Mouse (Mus musculus) embryonic facial prominence, embryonic 14.5 days (tissue): Measurements from ENCODE around the gene Them7. TPM values are rescaled to one million over a fixed set of nuclear protein-coding genes. Genes with fewer than 3 reads are reported as not detected.

Experiments
- ATAC-seq: fragments of 200-750 bp; cut with Nextera tagmentation; 2 replicates; pipeline ENCODE4 v1.8.0; 2017; ENCODE audit warnings: low read depth, moderate number of reproducible peaks, moderate TSS enrichment
- DNase-seq: peaks from one replicate; pipeline ENCODE4 v3.0.0-alpha.2; 2015; ENCODE audit warnings: low spot score
- H3K27ac ChIP-seq: fragments of 300-500 bp; sonication (generic); replicated peaks from 2 replicates; pipeline ENCODE4 v1.5.1; 2014; ENCODE audit warnings: low read depth, mild to moderate bottlenecking, low read length, moderate library complexity
- H3K27me3 ChIP-seq: fragments of 300-500 bp; sonication (generic); replicated peaks from 2 replicates; pipeline ENCODE4 v1.6.1; 2014; ENCODE audit warnings: low read length; ENCODE audit not compliant: control insufficient read depth, insufficient read depth
- H3K36me3 ChIP-seq: fragments of 300-500 bp; sonication (generic); 2 replicates; pipeline ENCODE4 v1.6.1; 2014; ENCODE audit warnings: low read length, mixed read lengths; ENCODE audit not compliant: control insufficient read depth, insufficient read depth
- H3K4me1 ChIP-seq: fragments of 300-500 bp; sonication (generic); 2 replicates; pipeline ENCODE4 v1.6.1; 2014; ENCODE audit warnings: antibody characterized with exemption, low read length; ENCODE audit not compliant: control insufficient read depth, insufficient read depth
- H3K4me2 ChIP-seq: fragments of 300-500 bp; sonication (generic); 2 replicates; pipeline ENCODE4 v1.6.1; 2014; ENCODE audit warnings: low read depth, mild to moderate bottlenecking, low read length, moderate library complexity, mixed read lengths
- H3K4me3 ChIP-seq: fragments of 300-500 bp; sonication (generic); 2 replicates; pipeline ENCODE4 v1.5.1; 2014; ENCODE audit warnings: low read depth, mild to moderate bottlenecking, low read length
- H3K9ac ChIP-seq: fragments of 300-500 bp; sonication (generic); 2 replicates; pipeline ENCODE4 v1.6.1; 2014; ENCODE audit warnings: low read depth, mild to moderate bottlenecking, low read length, moderate library complexity, mixed read lengths
- H3K9me3 ChIP-seq: fragments of 300-500 bp; sonication (generic); 2 replicates; pipeline ENCODE4 v1.6.1; 2016; ENCODE audit warnings: low read length; ENCODE audit not compliant: control insufficient read depth
- WGBS: fragments of 180-500 bp; shearing (Covaris S2); extraction: QIAGEN DNeasy Blood & Tissue Kit; methylation state at CpG from one replicate; pipeline ENCODE4 v1.1.7; 2014; 5-methylcytosine and 5-hydroxymethylcytosine counted together
- polyA plus RNA-seq: library from polyadenylated mRNA; unstranded; fragments of >200 nt; fragmentation: Nextera tagmentation; extraction: Ambion mirVana; gene quantifications from 2 replicates; pipeline ENCODE4 v1.2.1, GENCODE M21; 2014

Gene Them7
- polyA plus RNA-seq: 0.21 and 0.35 TPM in 2 replicates

DNA sequence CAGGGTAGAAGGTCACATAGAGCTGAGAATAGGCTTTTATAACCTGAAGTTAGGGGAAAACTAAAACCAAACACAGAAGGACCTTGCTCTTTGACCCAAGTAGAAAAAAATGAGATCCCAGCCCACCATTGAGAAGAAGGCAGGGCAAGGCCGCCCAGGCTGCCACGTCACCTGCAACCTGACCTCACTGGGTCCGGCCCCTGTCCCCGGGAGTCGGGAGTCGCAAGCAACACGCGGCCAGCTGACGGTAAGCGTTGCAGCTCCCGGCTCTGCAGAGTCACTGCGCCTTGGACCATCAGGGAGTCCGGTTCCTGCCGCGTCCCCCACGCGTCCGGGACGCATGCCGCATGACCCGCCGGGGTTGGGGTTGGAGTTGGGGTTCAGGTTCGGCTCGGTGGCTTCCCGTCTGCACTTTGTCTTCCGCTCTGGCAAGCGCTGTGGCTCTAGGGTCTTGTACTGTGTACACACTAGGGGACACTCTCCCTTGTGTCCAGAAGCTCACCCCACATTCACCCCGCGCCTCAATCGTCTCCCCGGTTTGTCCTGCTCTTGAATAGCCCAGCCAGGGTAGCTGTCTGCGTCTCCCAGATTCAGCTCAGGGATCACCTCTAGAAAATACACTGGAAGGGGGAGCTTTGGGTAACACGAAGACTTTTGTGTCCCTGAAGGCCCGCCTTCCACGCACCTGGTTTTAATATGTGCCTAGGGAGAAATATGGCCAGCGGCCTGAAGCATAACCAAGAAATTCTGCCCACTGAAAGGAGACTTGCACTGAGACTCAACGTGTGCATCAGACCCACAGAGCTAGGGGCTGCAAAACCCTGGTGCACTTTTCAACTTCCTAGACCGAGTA, at the start of gene Them7:
Gene Them7 (plus strand): TSS at position 187 of the 853 bp plus-strand sequence.
- Histone ChIP-seq H3K27me3 (no peaks in the 10 kb centered on the region; the same call in 1 of the 2 replicates), H3K36me3 (no peaks in the 10 kb centered on the region), H3K27ac (no peak within 1 kb of the TSS), H3K9ac (peak within 1 kb of the TSS; percentile 57), H3K9me3 (no peaks in the 10 kb centered on the region), H3K4me1 (peaks cover 9% of the 10 kb centered on the region), H3K4me2 (peak within 1 kb of the TSS; percentile 80), H3K4me3 (peak within 1 kb of the TSS; percentile 35)
- ATAC-seq (peak; percentile 49), DNase-seq (peak; percentile 59)
- 2% methylated on average over 26 of the region's 38 CpGs for WGBS

DNA sequence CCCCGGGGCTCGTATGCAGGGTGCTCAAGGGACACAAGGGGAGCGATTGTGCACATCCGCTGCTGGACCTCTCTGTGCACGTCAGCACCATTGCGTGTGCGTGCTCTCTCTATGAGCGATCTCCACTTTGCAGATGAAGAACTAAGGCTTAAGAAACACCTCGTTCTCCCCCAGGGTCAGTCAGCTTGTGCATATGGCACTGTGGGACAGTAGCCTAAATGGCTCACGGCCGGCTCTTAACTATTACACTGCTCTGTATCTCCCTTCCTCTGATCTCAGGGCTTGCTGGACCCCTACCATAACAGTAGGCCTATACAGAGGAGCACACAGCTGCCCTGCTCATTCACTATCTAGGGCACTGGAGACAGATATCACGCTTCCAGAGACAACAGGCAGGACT, 45.2 kb upstream of the Them7 start:
- H3K27ac ChIP-seq: no peak overlapping the region
- H3K4me2 ChIP-seq: no peak overlapping the region
- H3K4me1 ChIP-seq: no peaks in the 10 kb centered on the region
- H3K4me3 ChIP-seq: no peak overlapping the region
- DNase-seq (no peak), ATAC-seq (no peak)
- peaks cover 6% of the 10 kb centered on the region; the same call in 1 of the 2 replicates for H3K9me3 ChIP-seq
- 85% methylated on average over 12 of the region's 12 CpGs for WGBS
- H3K36me3 ChIP-seq: no peaks in the 10 kb centered on the region
- no peaks in the 10 kb centered on the region for H3K27me3 ChIP-seq
- no peak overlapping the region for H3K9ac ChIP-seq

DNA sequence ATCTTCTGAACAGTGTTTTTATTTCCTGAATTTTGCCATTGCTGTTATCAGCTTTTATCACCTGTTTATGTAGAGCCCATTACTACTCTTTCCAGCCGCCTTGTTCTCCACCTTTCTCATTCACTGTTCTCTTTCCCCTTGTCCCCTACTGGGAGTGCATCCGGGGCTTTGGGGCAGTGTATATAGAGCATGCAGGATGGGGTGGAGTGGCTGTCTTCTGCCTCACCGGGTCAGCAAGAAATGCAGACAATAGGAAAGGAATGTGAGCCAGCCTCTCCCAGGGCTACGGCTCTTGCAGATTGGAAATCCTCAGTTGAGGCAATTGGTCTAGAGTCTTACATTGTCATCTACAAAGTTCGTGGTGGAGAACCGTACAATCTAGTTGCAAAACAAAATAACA, 41.6 kb upstream of the Them7 start:
- Histone ChIP-seq H3K27me3 (no peaks in the 10 kb centered on the region), H3K9me3 (no peaks in the 10 kb centered on the region), H3K4me2 (no peak overlapping the region), H3K27ac (no peak overlapping the region), H3K36me3 (no peaks in the 10 kb centered on the region), H3K9ac (no peak overlapping the region), H3K4me1 (no peaks in the 10 kb centered on the region), H3K4me3 (no peak overlapping the region)
- DNase-seq: no peak
- ATAC-seq: no peak
- 41% methylated on average over 6 of the region's 6 CpGs for WGBS

DNA sequence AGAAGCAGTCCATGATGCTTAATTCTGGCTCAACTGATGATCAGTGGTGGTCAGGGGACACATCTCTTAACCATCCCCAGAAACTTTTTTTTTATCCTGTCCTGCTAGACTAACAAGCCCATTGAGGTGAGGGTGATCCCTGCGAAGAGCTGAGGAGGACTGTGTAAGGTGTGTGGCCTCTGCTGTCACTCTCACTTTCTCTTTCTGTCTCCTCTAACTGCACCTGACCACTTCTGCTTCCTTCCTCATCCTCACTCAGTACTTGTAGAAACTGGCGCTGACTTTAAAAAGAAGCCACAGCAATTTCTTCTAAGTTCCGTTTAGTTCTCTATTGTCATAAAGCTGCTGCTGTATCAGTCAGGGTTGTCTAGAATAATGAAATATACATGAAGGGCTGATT, 39.0 kb upstream of the Them7 start:
- no peak overlapping the region for H3K4me3 ChIP-seq
- H3K27ac ChIP-seq: no peak overlapping the region
- ATAC-seq (no peak), DNase-seq (no peak)
- 88% methylated on average over 3 of the region's 3 CpGs for WGBS
- no peak overlapping the region for H3K9ac ChIP-seq
- H3K9me3 ChIP-seq: no peaks in the 10 kb centered on the region
- H3K36me3 ChIP-seq: no peaks in the 10 kb centered on the region
- H3K4me2 ChIP-seq: no peak overlapping the region
- H3K27me3 ChIP-seq: no peaks in the 10 kb centered on the region
- no peaks in the 10 kb centered on the region for H3K4me1 ChIP-seq

DNA sequence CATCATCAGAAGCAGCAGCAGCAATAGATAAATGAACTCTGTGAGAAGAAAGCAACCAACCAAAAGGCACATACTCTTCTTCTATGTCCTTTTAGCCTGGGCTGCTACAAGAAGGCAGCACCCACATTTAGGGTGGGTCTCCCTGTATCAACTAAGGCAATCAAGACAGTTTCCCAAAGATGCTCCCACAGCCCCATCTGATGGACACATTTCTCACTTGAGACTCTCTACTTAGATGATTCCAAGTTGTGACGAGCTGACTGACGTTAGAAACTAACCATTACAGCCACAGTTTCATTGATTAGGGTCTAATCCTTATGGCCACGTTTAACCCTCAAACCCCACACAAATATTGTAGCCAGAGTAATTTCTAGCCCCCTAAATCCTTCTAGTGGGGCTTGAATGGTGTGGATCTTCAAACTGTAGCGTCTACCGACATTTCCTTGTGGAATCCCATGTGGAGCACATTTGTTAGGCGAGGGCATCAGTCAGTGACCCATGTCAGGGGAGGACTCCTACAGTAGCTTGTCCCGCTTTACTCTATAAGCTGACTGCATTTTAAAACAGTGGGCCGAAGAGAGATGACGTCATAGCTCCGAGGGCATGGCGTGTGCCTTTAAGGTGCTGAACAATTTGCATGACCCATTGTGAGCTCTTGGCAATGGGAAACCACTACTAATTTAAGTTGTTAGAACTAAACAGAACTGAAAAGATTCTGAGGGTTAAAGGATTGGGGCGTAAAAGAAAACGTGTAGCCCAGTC, 38.2 kb upstream of the Them7 start:
- H3K36me3 ChIP-seq: no peaks in the 10 kb centered on the region
- ATAC-seq (no peak), DNase-seq (no peak)
- no peak overlapping the region for H3K4me3 ChIP-seq
- no peak overlapping the region for H3K9ac ChIP-seq
- no peak overlapping the region for H3K27ac ChIP-seq
- no peaks in the 10 kb centered on the region for H3K9me3 ChIP-seq
- no peaks in the 10 kb centered on the region for H3K27me3 ChIP-seq
- no peaks in the 10 kb centered on the region for H3K4me1 ChIP-seq
- 82% methylated on average over 13 of the region's 13 CpGs for WGBS
- H3K4me2 ChIP-seq: no peak overlapping the region

DNA sequence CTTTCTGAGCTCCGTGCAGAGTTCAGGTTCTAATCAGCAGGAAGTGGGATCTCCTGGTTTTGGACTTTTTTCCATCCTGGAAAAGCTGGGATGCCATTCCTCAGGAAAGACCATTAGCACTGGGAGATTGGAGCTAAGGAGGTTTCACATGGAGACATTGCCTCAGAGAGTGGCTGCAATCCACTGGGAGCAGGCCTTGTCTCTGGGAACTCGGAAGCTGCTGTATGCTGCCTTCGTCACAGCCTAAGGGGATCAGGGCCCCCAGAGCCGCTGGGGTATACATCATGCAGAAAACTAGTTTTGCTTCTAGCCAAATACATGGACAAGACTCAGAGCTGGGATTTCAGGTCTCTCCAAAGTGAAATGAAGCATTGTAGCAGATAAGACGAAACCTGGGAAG, 37.5 kb upstream of the Them7 start:
- Histone ChIP-seq H3K4me3 (no peak overlapping the region), H3K27me3 (no peaks in the 10 kb centered on the region), H3K4me2 (no peak overlapping the region), H3K9me3 (no peaks in the 10 kb centered on the region), H3K9ac (no peak overlapping the region), H3K27ac (no peak overlapping the region), H3K4me1 (no peaks in the 10 kb centered on the region), H3K36me3 (no peaks in the 10 kb centered on the region)
- WGBS: 62% methylated on average over 5 of the region's 5 CpGs
- no peak for DNase-seq
- ATAC-seq: no peak

DNA sequence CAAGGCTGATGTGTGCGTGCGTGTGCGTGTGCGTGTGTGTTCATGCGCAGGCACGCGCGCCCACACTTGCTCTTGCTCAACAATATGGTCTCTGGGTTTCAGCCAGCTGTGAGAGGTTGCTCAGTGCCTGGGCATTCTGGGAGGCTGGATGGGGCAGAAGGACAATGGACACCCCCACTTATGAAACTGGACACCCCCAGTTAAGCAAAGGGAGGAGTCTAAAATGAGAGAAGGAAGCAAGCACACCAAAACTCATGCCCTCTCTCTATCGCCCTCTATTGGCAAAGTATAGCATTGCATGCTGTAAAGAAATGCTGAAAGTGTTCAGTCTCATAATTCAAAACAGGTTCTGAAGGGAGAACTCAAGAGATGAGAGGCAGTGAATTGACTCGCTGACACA, 35.9 kb upstream of the Them7 start:
- WGBS: 79% methylated on average over 10 of the region's 10 CpGs
- no peak overlapping the region for H3K27ac ChIP-seq
- no peaks in the 10 kb centered on the region for H3K9me3 ChIP-seq
- H3K4me2 ChIP-seq: no peak overlapping the region
- no peak overlapping the region for H3K4me3 ChIP-seq
- no peak for DNase-seq
- no peak overlapping the region for H3K9ac ChIP-seq
- H3K4me1 ChIP-seq: no peaks in the 10 kb centered on the region
- no peak for ATAC-seq
- no peaks in the 10 kb centered on the region for H3K36me3 ChIP-seq
- no peaks in the 10 kb centered on the region for H3K27me3 ChIP-seq

DNA sequence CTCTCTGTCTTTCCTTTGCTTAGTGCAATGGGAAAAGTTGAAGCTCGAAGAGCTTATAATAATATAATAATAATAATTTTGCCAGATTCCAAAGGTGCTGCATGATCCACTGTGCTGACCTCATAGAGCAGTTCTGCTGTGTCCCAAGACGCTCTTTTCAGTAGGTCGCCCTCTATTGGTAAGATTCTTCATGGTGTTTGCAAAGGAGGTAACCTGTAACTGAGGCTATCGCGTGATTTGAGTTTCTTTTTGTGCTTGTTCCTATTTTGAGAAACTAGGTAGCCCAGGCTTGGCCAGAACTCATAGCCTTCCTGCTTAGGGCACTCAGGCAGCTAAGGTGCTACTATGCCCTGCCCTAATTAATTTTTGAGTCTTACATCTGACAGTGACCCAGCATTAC, 34.8 kb upstream of the Them7 start:
- WGBS: 29% methylated on average over 5 of the region's 5 CpGs
- no peak overlapping the region for H3K9ac ChIP-seq
- H3K27ac ChIP-seq: no peak overlapping the region
- H3K27me3 ChIP-seq: no peaks in the 10 kb centered on the region
- no peak overlapping the region for H3K4me3 ChIP-seq
- H3K36me3 ChIP-seq: no peaks in the 10 kb centered on the region
- H3K9me3 ChIP-seq: no peaks in the 10 kb centered on the region
- ATAC-seq (no peak), DNase-seq (peak; percentile 26)
- H3K4me1 ChIP-seq: no peaks in the 10 kb centered on the region
- H3K4me2 ChIP-seq: no peak overlapping the region
